9 mouse cellular contexts compared by ENCODE assay signal in genomic region chr4:133197355-133197754, GRCm38 (mm10). TPM values are rescaled to one million over a fixed set of nuclear protein-coding genes. Genes with fewer than 3 reads are reported as not detected.
A peak's percentile ranks its signal among the peaks of the same experiment; 100 is the strongest.
DNase-seq lines count a peak whose midpoint lies in the region; ATAC-seq lines count a peak whose summit lies in the region.
"Had no signal": no experiment of that assay in that cellular context is flagged by ENCODE, and none has a peak within 500 bp of the region (broad histone marks: within the 10 kb centered on the region; RNA-seq: fewer than 3 reads in every experiment).

No protein-coding gene starts in this region.

- H3K4me2 ChIP-seq in kidney, embryonic 14.5 days (replicated peaks; ENCODE audit: low read depth, low read length), result no peak overlapping the region
- H3K4me2 ChIP-seq in embryonic facial prominence, embryonic 12.5 days (replicated peaks), result no peak overlapping the region
- peak overlapping the region; percentile 17; the same call in 1 of the 2 replicates for H3K4me2 ChIP-seq in midbrain, embryonic 14.5 days (ENCODE audit: low read length)

- peaks cover 54% of the 10 kb centered on the region for H3K4me1 ChIP-seq in kidney, embryonic 14.5 days (ENCODE audit: control insufficient read depth, insufficient read depth, low read length)
- peaks cover 57% of the 10 kb centered on the region for H3K4me1 ChIP-seq in embryonic facial prominence, embryonic 12.5 days
- peaks cover 63% of the 10 kb centered on the region for H3K4me1 ChIP-seq in hindbrain, embryonic 10.5 days (replicated peaks)
- peaks cover 46% of the 10 kb centered on the region for H3K4me1 ChIP-seq in midbrain, embryonic 14.5 days (ENCODE audit: control insufficient read depth, insufficient read depth, low read length)

- no peaks in the 10 kb centered on the region for H3K9me3 ChIP-seq in kidney, embryonic 14.5 days (ENCODE audit: control insufficient read depth, low read length)
- no peaks in the 10 kb centered on the region for H3K9me3 ChIP-seq in embryonic facial prominence, embryonic 12.5 days
- H3K9me3 ChIP-seq in hindbrain, embryonic 10.5 days, result no peaks in the 10 kb centered on the region
- H3K9me3 ChIP-seq in midbrain, embryonic 14.5 days (ENCODE audit: control insufficient read depth, low read length), result no peaks in the 10 kb centered on the region

- no peak overlapping the region for H3K4me3 ChIP-seq in kidney, embryonic 14.5 days (ENCODE audit: low read length)
- H3K4me3 ChIP-seq in embryonic facial prominence, embryonic 12.5 days, result no peak overlapping the region
- no peak overlapping the region for H3K4me3 ChIP-seq in hindbrain, embryonic 10.5 days
- H3K4me3 ChIP-seq in midbrain, embryonic 14.5 days (replicated peaks; ENCODE audit: low read depth, low read length), result no peak overlapping the region

- DNase-seq in kidney, postnatal 14 days, result no peak
- no peak for DNase-seq in hindbrain, embryonic 10.5 days (ENCODE audit: low spot score)
- peak; percentile 55 for DNase-seq in midbrain, embryonic 14.5 days
- no peak for DNase-seq in urinary bladder, postnatal 14 days (ENCODE audit: low spot score)
- DNase-seq in adrenal gland, adult 18-20 months (ENCODE audit: low spot score in 2 of 2), result no peak
- no peak for DNase-seq in adrenal gland, adult (ENCODE audit: inconsistent age in 2 of 2, low spot score in 1 of 2)

- ATAC-seq in kidney, embryonic 14.5 days (ENCODE audit: low FRiP score, low TSS enrichment), result no peak
- no peak for ATAC-seq in embryonic facial prominence, embryonic 12.5 days (ENCODE audit: insufficient number of reproducible peaks, insufficient read depth, low FRiP score, low TSS enrichment)
- ATAC-seq in midbrain, embryonic 14.5 days (ENCODE audit: low FRiP score, low TSS enrichment), result no peak

- H3K27me3 ChIP-seq in kidney, embryonic 14.5 days (ENCODE audit: control insufficient read depth, insufficient read depth, low read length), result no peaks in the 10 kb centered on the region
- H3K27me3 ChIP-seq in embryonic facial prominence, embryonic 12.5 days, result no peaks in the 10 kb centered on the region
- H3K27me3 ChIP-seq in hindbrain, embryonic 10.5 days (ENCODE audit: insufficient read depth, poor library complexity, severe bottlenecking), result peaks cover 6% of the 10 kb centered on the region; the same call in 1 of the 2 replicates
- H3K27me3 ChIP-seq in midbrain, embryonic 14.5 days (ENCODE audit: control insufficient read depth, insufficient read depth, low read length), result no peaks in the 10 kb centered on the region

- peak overlapping the region; percentile 40; the same call in 1 of the 2 replicates for H3K27ac ChIP-seq in kidney, embryonic 14.5 days (ENCODE audit: low read depth, low read length)
- peak overlapping the region; percentile 78 for H3K27ac ChIP-seq in embryonic facial prominence, embryonic 12.5 days
- H3K27ac ChIP-seq in hindbrain, embryonic 10.5 days, result peak overlapping the region; percentile 78
- H3K27ac ChIP-seq in midbrain, embryonic 14.5 days (replicated peaks; ENCODE audit: low read depth, low read length), result peak overlapping the region; percentile 85

- H3K36me3 ChIP-seq in kidney, embryonic 14.5 days (ENCODE audit: control insufficient read depth, insufficient read depth, low read length), result peaks cover 43% of the 10 kb centered on the region
- peaks cover 39% of the 10 kb centered on the region for H3K36me3 ChIP-seq in embryonic facial prominence, embryonic 12.5 days
- peaks cover 51% of the 10 kb centered on the region for H3K36me3 ChIP-seq in hindbrain, embryonic 10.5 days
- peaks cover 43% of the 10 kb centered on the region for H3K36me3 ChIP-seq in midbrain, embryonic 14.5 days (ENCODE audit: control insufficient read depth, insufficient read depth, low read length)

- no peak overlapping the region for H3K9ac ChIP-seq in kidney, embryonic 14.5 days (ENCODE audit: low read depth, low read length)
- peak overlapping the region; percentile 15; the same call in 1 of the 2 replicates for H3K9ac ChIP-seq in embryonic facial prominence, embryonic 12.5 days
- H3K9ac ChIP-seq in midbrain, embryonic 14.5 days (replicated peaks; ENCODE audit: low read length), result peak overlapping the region; percentile 26; the same call in 1 of the 2 replicates

- 12% methylated on average over 5 of the region's 5 CpGs for WGBS in kidney, embryonic 14.5 days
- 15% methylated on average over 5 of the region's 5 CpGs for WGBS in embryonic facial prominence, embryonic 12.5 days
- WGBS in hindbrain, embryonic 10.5 days, result 16% methylated on average over 5 of the region's 5 CpGs
- 8% methylated on average over 5 of the region's 5 CpGs for WGBS in midbrain, embryonic 14.5 days

RNA-seq across cellular contexts. Expression of gene Cd164l2, which starts 14.6 kb away (rescaled TPM):
- polyA plus RNA-seq in kidney, embryonic 14.5 days (2014; fragmentation: Nextera tagmentation; extraction: Ambion mirVana), result 6.9 and 7.6 TPM in 2 replicates
- polyA plus RNA-seq in embryonic facial prominence, embryonic 12.5 days (2016; fragmentation: Nextera tagmentation; extraction: Ambion mirVana), result 2.2 and 3.7 TPM in 2 replicates
- polyA plus RNA-seq in hindbrain, embryonic 10.5 days (2016; fragmentation: Nextera tagmentation; extraction: Ambion mirVana), result 1.1 and 2.2 TPM in 2 replicates
- polyA plus RNA-seq in midbrain, embryonic 14.5 days (2014; fragmentation: Nextera tagmentation; extraction: Ambion mirVana), result 0.95 and 2.9 TPM in 2 replicates
- total RNA-seq in adrenal gland, adult 18-20 months (2021), result 1 to 10 TPM; 1.1 to 2.6 TPM
- total RNA-seq: common myeloid progenitor, adult 5-6 weeks had no signal

RNA-seq across cellular contexts. Expression of gene Gpr3, which starts 15.0 kb away (rescaled TPM):
- 0.53 TPM in 1 of 2 replicates, not detected in the other for polyA plus RNA-seq in kidney, embryonic 14.5 days (2014; fragmentation: Nextera tagmentation; extraction: Ambion mirVana)
- polyA plus RNA-seq in embryonic facial prominence, embryonic 12.5 days (2016; fragmentation: Nextera tagmentation; extraction: Ambion mirVana), result 0.13 TPM in 1 of 2 replicates, not detected in the other
- polyA plus RNA-seq in hindbrain, embryonic 10.5 days (2016; fragmentation: Nextera tagmentation; extraction: Ambion mirVana), result 0.32 and 0.35 TPM in 2 replicates
- polyA plus RNA-seq in midbrain, embryonic 14.5 days (2014; fragmentation: Nextera tagmentation; extraction: Ambion mirVana), result 1.3 and 2.4 TPM in 2 replicates
- total RNA-seq in adrenal gland, adult 18-20 months (2021), result 1 to 10 TPM in 1 of 2 experiments, under 1 TPM in 1; 0.26 to 1.2 TPM
- total RNA-seq: common myeloid progenitor, adult 5-6 weeks had no signal

RNA-seq across cellular contexts. Expression of gene Map3k6, which starts 43.3 kb away (rescaled TPM):
- polyA plus RNA-seq in kidney, embryonic 14.5 days (2014; fragmentation: Nextera tagmentation; extraction: Ambion mirVana), result 2.8 and 4.1 TPM in 2 replicates
- polyA plus RNA-seq in embryonic facial prominence, embryonic 12.5 days (2016; fragmentation: Nextera tagmentation; extraction: Ambion mirVana), result 2.6 and 2.7 TPM in 2 replicates
- 1.7 and 1.9 TPM in 2 replicates for polyA plus RNA-seq in hindbrain, embryonic 10.5 days (2016; fragmentation: Nextera tagmentation; extraction: Ambion mirVana)
- 0.92 and 1.9 TPM in 2 replicates for polyA plus RNA-seq in midbrain, embryonic 14.5 days (2014; fragmentation: Nextera tagmentation; extraction: Ambion mirVana)
- total RNA-seq in adrenal gland, adult 18-20 months (2021), result 10 to 100 TPM; 30.7 to 34.2 TPM
